Mouse (Mus musculus) midbrain, embryonic 16.5 days (tissue): ENCODE data around the gene Fam171a1. TPM values are rescaled to one million over a fixed set of nuclear protein-coding genes. Genes with fewer than 3 reads are reported as not detected.

Experiments used
- ATAC-seq: fragments of 200-750 bp; cut with Nextera tagmentation; 2 replicates; pipeline ENCODE4 v1.8.0; 2017; ENCODE audit warnings: moderate TSS enrichment
- H3K27ac ChIP-seq: fragments of 300-500 bp; sonication (generic); 2 replicates; pipeline ENCODE4 v1.5.1; 2014; ENCODE audit warnings: mild to moderate bottlenecking, low read length, mixed read lengths
- H3K27me3 ChIP-seq: fragments of 300-500 bp; sonication (generic); 2 replicates; pipeline ENCODE4 v1.6.1; 2014; ENCODE audit warnings: low read depth, low read length, mixed read lengths; ENCODE audit not compliant: control insufficient read depth, insufficient read depth
- H3K36me3 ChIP-seq: fragments of 300-500 bp; sonication (generic); 2 replicates; pipeline ENCODE4 v1.6.1; 2014; ENCODE audit warnings: mild to moderate bottlenecking, low read length, moderate library complexity, mixed read lengths; ENCODE audit not compliant: control insufficient read depth, insufficient read depth
- H3K4me1 ChIP-seq: fragments of 300-500 bp; sonication (generic); 2 replicates; pipeline ENCODE4 v1.6.1; 2014; ENCODE audit warnings: mild to moderate bottlenecking, low read length, mixed read lengths; ENCODE audit not compliant: control insufficient read depth, insufficient read depth
- H3K4me2 ChIP-seq: fragments of 300-500 bp; sonication (generic); 2 replicates; pipeline ENCODE4 v1.6.1; 2014; ENCODE audit warnings: mild to moderate bottlenecking, low read length, mixed read lengths
- H3K4me3 ChIP-seq: fragments of 300-500 bp; sonication (generic); 2 replicates; pipeline ENCODE4 v1.5.1; 2014; ENCODE audit warnings: low read depth, mild to moderate bottlenecking, low read length, moderate library complexity, mixed read lengths
- H3K9ac ChIP-seq: fragments of 300-500 bp; sonication (generic); 2 replicates; pipeline ENCODE4 v1.6.1; 2014; ENCODE audit warnings: low read depth, low read length, mixed read lengths
- H3K9me3 ChIP-seq: fragments of 300-500 bp; sonication (generic); replicated peaks from 2 replicates; pipeline ENCODE4 v1.6.1; 2014; ENCODE audit warnings: mild to moderate bottlenecking, low read length, mixed read lengths; ENCODE audit not compliant: control insufficient read depth, poor library complexity, severe bottlenecking
- WGBS: fragments of 180-500 bp; shearing (Covaris S2); extraction: QIAGEN DNeasy Blood & Tissue Kit; methylation state at CpG from one replicate; pipeline ENCODE4 v1.1.7; 2014; 5-methylcytosine and 5-hydroxymethylcytosine counted together
- polyA plus RNA-seq: library from polyadenylated mRNA; unstranded; fragments of >200 nt; fragmentation: Nextera tagmentation; extraction: Ambion mirVana; gene quantifications from 2 replicates; pipeline ENCODE4 v1.2.1, GENCODE M21; 2015

Gene Fam171a1
- polyA plus RNA-seq, 1 experiment from 2014 or later = 44.0 TPM

- H3K27ac ChIP-seq = no peak overlapping the region
- H3K27me3 ChIP-seq = no peaks in the 10 kb centered on the region
- peaks cover 7% of the 10 kb centered on the region; the same call in 1 of the 2 replicates for H3K4me1 ChIP-seq
- H3K4me2 ChIP-seq = no peak overlapping the region
- no peak for ATAC-seq
- 87% methylated on average over 8 of the region's 8 CpGs for WGBS
- H3K9ac ChIP-seq = no peak overlapping the region
- no peaks in the 10 kb centered on the region for H3K36me3 ChIP-seq
- H3K4me3 ChIP-seq = no peak overlapping the region
- no peaks in the 10 kb centered on the region for H3K9me3 ChIP-seq
These were observed 44.8 kb downstream of the Fam171a1 start for GRCm38 (mm10) chr2:3158682-3159412.

GRCm38 (mm10) chr2:3161578-3161977 is 47.6 kb downstream of the Fam171a1 start:
- no peak overlapping the region for H3K4me2 ChIP-seq
- no peak overlapping the region for H3K4me3 ChIP-seq
- H3K4me1 ChIP-seq = no peaks in the 10 kb centered on the region
- H3K9me3 ChIP-seq = no peaks in the 10 kb centered on the region
- H3K9ac ChIP-seq = no peak overlapping the region
- H3K36me3 ChIP-seq = no peaks in the 10 kb centered on the region
- ATAC-seq = no peak
- 56% methylated on average over 1 of the region's 1 CpGs for WGBS
- no peaks in the 10 kb centered on the region for H3K27me3 ChIP-seq
- no peak overlapping the region for H3K27ac ChIP-seq

- WGBS = 95% methylated on average over 9 of the region's 9 CpGs
- H3K4me1 ChIP-seq = peaks cover 10% of the 10 kb centered on the region
These were observed 49.6 kb downstream of the Fam171a1 start for GRCm38 (mm10) chr2:3163501-3164076.

GRCm38 (mm10) chr2:3165037-3165600 is 51.1 kb downstream of the Fam171a1 start:
- no peak for ATAC-seq

More at GRCm38 (mm10) chr2:3163501-3164076, 49.6 kb downstream of the Fam171a1 start:
- H3K27ac ChIP-seq = no peak overlapping the region
- H3K4me2 ChIP-seq = no peak overlapping the region
- ATAC-seq = no peak
- no peak overlapping the region for H3K4me3 ChIP-seq
- H3K27me3 ChIP-seq = no peaks in the 10 kb centered on the region
- no peaks in the 10 kb centered on the region for H3K36me3 ChIP-seq
- H3K9me3 ChIP-seq = no peaks in the 10 kb centered on the region
- no peak overlapping the region for H3K9ac ChIP-seq

GRCm38 (mm10) chr2:3165890-3166605 is 52.0 kb downstream of the Fam171a1 start:
- Histone ChIP-seq H3K4me3 (no peak overlapping the region), H3K27ac (no peak overlapping the region), H3K9ac (no peak overlapping the region), H3K4me2 (no peak overlapping the region), H3K4me1 (peaks cover 30% of the 10 kb centered on the region), H3K27me3 (no peaks in the 10 kb centered on the region), H3K36me3 (no peaks in the 10 kb centered on the region), H3K9me3 (no peaks in the 10 kb centered on the region)
- no peak for ATAC-seq
- 75% methylated on average over 7 of the region's 7 CpGs for WGBS

More at GRCm38 (mm10) chr2:3165037-3165600, 51.1 kb downstream of the Fam171a1 start:
- H3K27me3 ChIP-seq = no peaks in the 10 kb centered on the region
- H3K27ac ChIP-seq = no peak overlapping the region
- H3K9me3 ChIP-seq = no peaks in the 10 kb centered on the region
- H3K4me2 ChIP-seq = no peak overlapping the region
- H3K4me1 ChIP-seq = peaks cover 23% of the 10 kb centered on the region
- H3K36me3 ChIP-seq = no peaks in the 10 kb centered on the region
- WGBS = 84% methylated on average over 8 of the region's 8 CpGs
- H3K9ac ChIP-seq = no peak overlapping the region
- no peak overlapping the region for H3K4me3 ChIP-seq

GRCm38 (mm10) chr2:3168719-3169402 is 54.8 kb downstream of the Fam171a1 start:
- Histone ChIP-seq H3K36me3 (no peaks in the 10 kb centered on the region), H3K9me3 (no peaks in the 10 kb centered on the region), H3K9ac (no peak overlapping the region), H3K4me3 (peak overlapping the region; percentile 6; the same call in 1 of the 2 replicates), H3K27ac (peak overlapping the region; percentile 63), H3K4me2 (peak overlapping the region; percentile 47), H3K4me1 (peaks cover 45% of the 10 kb centered on the region), H3K27me3 (no peaks in the 10 kb centered on the region)
- peak; percentile 86 for ATAC-seq
- 48% methylated on average over 14 of the region's 14 CpGs for WGBS

- 51% methylated on average over 3 of the region's 3 CpGs for WGBS
- Histone ChIP-seq H3K27ac (peak overlapping the region; percentile 63), H3K4me3 (peak overlapping the region; percentile 6; the same call in 1 of the 2 replicates), H3K9me3 (no peaks in the 10 kb centered on the region), H3K4me2 (peak overlapping the region; percentile 47), H3K4me1 (peaks cover 47% of the 10 kb centered on the region), H3K9ac (no peak overlapping the region), H3K36me3 (no peaks in the 10 kb centered on the region), H3K27me3 (no peaks in the 10 kb centered on the region)
- ATAC-seq = peak; percentile 60
These were observed 55.4 kb downstream of the Fam171a1 start for GRCm38 (mm10) chr2:3169403-3169747.

DNA sequence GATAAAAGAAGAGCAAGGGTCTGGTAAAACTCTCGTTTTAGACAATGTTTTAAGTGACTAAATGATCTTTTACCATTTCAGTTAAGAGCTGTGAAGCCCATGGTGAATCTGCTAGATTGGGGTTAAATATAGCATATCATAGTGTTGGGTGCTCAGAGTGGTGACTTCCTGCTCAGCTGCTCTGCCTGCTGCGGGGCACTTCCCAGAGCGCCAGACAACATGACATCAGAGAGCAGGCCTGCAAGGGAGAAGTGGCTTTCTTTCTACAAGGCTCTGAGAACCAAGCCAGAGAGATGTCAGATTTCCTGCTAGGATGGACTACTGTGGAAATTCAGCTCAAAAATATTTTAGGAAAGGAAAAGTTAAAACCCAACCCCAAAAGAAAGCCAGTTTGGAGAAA is 57.8 kb downstream of the Fam171a1 start:
- Histone ChIP-seq H3K9ac (no peak overlapping the region), H3K4me3 (no peak overlapping the region), H3K36me3 (no peaks in the 10 kb centered on the region), H3K9me3 (no peaks in the 10 kb centered on the region), H3K4me2 (no peak overlapping the region), H3K4me1 (peaks cover 47% of the 10 kb centered on the region), H3K27me3 (no peaks in the 10 kb centered on the region), H3K27ac (no peak overlapping the region)
- no peak for ATAC-seq
- WGBS = 73% methylated on average over 3 of the region's 3 CpGs
